Mouse (Mus musculus) gastrocnemius, postnatal 25 days (tissue): ENCODE measurements around the gene Hexb. TPM values are rescaled to one million over a fixed set of nuclear protein-coding genes. Genes with fewer than 3 reads are reported as not detected.

Source experiments
- DNase-seq: peaks from one replicate; pipeline ENCODE4 v3.0.0; 2022
- total RNA-seq, 2 experiments: library from RNA; stranded (reverse); gene quantifications; 1 replicate in 1 of 2; 2 replicates in 1 of 2; pipeline ENCODE4 v1.2.3; 2021

Hexb gene
- total RNA-seq, 2 experiments from 2014 or later, result 8.0 to 8.2 TPM

DNA sequence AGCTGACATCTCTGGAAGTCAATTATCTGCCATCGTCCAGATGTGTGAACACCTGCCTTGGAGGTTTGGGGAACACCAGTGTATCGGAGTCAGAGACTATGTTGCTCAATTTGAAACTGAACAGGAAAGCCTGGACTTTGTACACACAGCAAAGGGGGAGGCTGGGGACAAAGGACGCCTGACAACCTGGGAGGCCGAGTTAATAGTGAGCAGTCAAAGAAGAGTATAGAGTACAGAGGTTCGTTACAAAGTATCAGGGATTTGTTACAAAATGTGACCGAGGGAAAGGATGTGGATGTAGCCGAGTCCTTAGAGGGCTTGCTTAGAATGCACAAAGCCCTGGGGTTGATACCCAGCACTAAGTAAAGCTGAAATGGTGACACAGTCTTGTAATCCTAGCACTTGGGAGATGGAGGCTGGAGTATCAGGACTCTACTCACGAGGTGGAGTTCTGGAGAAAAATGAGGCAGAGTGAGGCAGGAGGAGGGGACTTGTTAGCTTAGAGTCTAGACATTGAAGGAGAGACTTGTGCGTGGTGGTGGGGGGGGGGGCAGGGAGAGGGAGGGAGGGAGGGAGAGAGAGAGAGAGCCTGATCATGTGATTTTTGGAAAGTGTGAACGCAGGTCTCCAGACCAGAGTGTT, 26.3 kb upstream of the Hexb start:
- no peak for DNase-seq

DNA sequence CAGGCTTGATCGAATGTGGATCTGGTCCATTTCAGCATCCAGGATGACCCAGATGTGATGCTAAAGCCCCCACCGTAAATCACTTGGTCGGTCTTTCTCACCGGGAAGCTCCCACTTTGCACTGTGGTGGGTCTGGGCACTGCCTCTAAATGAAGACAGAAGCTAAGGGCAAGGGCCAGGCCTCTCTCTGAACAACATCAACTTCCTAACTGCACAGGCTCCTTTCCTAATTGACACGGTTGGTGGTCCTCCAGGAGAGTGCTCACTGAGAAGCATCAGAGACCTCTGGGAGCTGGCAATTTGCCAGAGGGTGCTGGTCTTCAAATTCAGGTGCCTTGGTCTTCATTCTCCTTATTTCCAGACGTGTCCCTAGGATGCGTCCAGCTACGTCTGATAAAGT, 25.7 kb upstream of the Hexb start:
- DNase-seq, result no peak

DNA sequence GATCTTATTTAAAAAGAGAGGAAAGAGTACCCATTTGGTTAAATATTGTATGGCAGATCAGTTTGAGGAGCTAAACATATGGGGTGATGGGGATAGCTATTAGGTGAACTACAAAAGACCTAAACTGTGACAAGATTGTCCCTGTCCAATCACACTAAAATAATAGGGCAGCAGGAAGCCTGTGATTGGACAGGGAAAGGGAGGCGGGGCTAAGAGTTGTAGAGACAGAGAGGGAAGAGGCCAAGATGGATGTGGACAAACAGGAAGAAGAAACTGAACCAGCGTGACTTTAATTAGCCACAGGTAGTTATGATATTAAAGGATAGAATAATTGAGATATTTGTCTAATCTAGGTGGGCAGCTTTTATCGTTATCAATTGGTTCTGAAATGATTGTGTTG, 21.9 kb upstream of the Hexb start:
- DNase-seq, result no peak

DNA sequence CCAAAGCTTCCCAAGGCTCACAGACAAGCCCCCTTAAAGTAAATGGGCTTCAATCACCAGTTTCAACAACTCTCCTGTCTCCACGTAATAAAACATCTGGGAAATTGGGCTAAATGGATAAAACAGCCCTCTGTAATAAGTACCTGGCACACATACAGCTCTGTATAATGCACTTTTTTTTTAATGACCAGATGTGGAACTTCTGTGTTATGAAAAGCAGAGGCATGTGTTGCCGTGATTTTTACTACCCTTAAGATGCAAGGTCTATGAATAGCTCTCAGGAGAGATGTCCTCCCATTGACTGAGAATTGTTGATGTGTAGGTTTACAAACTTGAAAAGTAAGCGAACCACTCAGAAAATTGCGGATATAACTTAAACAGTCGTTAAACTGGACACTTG, 18.0 kb upstream of the Hexb start:
- no peak for DNase-seq

DNA sequence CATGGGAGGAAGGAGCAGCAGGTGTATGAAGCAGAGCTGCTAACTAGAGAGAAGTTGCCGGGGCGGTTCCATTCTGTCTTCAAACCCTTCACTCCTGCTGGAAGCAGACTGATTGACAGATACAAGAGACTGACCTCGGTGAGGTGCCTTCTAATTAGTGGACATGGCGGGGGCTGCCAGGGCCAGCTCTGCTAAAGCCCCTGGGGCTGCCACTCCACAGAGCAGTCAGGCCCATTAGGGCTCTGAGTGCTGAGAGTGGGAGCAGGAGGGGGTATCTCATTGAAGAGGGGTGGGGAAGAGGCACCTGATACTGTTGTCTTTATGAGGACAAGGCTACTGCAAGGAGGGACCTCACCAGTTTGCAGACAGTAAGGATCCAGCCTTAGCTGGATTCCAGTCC, 17.4 kb upstream of the Hexb start:
- DNase-seq, result no peak

DNA sequence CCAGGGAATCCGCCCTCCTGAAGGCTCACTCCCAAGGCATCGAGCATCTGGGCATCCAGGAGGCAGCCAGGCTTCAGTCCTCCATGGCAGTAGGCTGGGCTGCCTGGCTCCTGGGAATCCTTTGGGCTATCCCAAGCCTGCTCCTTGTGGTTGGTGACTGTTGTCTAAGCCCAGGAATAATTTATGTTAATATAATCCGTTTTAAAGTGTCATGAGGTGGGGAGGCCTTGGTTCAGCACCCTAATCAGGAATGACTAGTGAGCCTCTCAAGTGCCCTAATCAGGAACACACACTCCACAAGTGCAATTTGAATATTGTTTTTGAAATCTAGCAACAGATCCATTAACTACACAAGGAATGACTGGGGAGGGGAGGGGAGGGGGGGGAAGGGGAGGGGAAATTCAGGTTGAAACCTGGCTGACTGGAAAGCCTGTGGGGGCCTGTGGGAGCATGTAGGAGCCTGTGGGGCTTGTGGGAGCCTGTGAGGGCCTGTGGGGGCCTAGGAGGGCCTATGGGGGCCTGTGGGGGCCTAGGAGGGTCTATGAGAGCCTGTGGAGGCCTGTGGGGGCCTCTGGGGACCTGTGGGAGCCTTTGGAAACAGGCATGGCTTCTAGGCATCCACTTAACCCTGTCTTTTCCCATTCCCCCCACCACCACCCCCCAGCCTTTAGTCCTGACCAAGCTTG, 16.6 kb upstream of the Hexb start:
- DNase-seq, result no peak

DNA sequence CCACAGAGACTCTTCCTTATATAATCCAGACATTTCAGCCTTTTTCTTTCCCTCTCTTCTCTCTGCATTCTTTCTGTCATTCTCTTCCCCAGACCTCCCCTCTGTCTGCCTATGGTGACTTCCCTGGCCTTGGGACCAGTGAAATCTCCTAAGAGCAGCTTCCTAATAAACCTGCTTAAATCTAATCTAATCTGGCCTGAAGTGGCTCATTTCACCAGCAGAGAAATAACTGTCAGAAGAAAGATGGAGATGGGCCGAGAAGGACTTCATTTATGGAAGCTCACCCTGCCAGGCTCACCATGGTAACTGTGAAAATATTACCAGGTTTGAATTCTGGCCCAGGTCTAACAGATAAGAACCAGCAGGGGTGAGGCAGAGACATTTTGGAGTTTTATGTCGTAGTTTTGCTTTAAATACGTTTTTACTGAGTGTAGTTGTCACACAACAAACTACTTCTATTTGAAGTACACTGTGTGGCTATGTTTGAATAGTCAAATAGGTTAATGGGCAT, 10.4 kb upstream of the Hexb start:
- no peak for DNase-seq

DNA sequence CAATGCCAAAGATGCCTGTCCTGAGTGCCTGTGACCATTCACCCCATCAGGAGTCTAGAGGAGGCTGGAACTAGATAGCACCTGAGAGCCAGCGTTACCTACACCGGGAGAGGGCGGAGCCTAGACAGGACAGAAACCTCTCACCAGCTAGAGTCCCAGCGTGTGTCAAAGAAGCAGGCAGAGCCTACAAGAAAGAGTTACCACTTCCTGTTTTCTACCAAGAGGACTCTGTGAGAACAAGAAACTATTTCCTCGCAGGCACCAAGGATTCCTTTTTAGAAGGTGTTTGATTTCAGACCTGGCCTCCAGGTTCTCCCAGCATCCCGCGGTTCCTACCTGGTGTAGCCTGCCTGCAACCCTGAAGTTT, 9.9 kb upstream of the Hexb start:
- no peak for DNase-seq

DNA sequence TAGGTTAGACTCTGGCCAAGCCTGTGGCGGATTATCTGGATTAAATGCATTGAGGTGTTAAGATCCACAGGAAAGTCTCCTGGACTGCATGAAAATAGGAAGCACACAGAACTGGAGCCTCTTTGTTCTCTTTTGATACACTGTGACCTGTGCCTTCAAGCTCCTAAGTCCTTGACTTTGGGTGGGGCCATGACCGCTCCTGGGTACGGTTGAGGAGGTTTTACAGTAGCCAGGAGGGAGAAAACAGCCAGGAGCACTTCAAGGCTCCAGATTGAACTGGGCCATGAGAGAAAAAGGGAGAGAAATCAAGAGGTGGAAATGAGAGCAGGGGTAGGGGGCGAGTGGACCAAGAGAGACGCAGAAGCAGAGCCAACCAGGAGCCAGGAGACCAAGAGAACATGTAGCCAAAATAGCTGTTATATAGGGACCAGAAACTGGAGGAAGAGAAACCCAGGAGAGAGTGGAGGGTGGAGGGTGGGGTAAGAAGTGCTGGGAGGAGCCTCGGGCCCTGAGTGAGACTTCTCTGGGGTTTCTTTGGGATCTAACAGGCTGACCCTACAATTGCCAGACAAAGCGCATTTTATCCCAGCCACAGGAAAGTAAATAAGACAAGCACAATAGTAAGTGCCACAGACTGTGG, 9.4 kb upstream of the Hexb start:
- no peak for DNase-seq

DNA sequence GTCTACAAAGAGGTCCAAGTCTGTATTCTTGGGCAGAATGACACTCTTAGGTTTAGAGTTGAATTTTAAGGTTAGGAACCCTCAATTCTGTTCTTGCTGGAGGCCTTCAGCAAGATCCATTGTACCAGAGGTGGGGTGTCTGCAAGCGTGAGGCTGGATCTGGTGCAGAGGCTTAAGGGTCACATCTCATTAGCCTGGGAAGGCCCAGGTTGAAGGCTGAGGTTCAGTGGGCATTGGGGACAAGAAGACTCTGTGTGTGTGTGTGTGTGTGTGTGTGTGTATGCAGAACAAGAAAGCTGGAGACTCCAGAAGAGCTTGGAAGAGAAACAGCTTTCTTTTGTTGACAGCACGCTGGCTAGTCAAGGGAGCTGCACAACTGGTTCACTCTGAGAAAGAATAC, 7.9 kb upstream of the Hexb start:
- no peak for DNase-seq

DNA sequence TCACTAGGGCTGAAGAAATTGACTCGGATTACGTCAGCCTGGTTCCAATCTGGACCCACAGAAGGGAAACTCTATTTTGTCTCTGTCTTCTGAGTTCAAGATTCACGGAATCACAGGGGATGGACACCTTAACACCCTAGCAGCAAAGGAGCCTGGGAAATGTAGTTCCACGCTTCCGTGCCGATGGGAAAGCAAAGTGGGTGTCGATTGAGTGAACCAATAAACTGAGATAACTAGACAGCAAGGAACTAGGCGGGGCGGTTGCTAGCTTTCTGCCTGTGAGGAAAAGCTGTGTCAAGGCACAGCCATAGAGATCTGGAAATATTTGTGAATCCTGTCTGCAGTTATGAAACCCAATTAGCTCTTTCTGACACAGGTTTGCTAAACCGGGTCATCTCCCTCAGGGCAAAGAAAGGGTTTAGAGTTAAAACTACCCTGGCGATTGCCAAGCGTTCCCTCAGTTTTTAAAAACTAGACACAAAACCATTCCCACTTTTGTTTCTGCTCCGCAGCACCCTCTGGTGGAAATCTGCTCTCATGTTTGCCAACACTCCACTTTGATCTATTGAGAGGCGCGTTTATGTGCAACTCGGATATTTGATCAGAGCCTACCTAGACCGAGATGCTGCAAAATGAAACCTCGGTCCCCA, 7.0 kb upstream of the Hexb start:
- peak; percentile 83 for DNase-seq

DNA sequence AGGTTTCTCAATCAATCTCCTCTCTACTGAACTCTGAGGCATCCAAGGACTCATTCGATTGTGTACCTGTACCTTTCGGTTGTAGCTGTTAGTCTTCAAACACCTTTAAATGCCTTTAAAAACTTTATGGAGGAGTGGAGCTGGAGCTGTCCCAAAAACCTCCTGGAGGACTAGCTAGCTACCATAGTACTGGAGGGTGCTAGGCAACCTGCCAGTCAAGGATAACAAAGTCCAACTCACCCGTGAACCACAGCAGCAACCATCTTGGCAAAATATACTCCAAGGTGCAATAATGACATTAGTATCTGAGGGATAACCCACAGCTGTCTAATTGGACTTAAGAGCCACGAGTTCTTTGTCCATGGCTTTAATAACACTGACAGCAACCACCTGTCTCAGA, 3.7 kb upstream of the Hexb start:
- no peak for DNase-seq

DNA sequence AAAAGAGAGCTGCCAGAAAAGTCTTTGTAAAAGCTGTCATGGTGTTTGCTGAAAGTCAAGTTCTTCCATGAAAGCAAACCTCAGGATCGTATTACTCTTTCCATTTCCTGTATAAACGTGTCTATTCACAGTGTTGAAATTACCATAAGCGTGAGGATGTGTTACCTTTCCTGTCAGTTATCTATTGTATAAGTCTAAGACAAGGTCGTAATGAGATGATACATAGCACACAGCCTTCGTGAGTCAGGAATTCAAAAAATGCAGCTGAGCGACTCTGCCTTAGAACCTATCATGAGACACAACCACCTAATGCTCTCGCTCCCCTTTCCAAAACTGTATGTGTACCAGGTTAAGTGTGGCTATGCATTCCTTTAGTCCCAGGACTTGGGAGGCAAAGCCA, 2.9 kb upstream of the Hexb start:
- no peak for DNase-seq

DNA sequence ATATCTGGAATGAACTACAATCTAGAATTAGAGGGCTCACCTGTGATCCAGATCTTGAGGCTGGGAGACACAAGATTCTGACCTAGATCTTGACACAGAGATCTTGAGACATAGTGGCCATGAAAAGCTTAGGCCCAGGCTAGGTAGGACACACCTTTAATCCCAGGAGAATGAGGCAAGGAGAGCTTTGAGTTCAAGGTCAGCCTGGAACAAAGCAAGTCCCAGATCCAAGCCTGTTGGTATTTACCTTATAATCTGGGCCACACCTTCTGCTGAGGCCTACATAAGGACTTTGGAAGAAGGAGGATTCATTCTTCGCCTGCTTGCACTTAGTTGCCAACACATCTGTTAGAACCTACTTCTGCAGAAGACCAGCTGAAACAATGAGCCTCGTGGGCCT, 966 bp upstream of the Hexb start:
- DNase-seq, result no peak

DNA sequence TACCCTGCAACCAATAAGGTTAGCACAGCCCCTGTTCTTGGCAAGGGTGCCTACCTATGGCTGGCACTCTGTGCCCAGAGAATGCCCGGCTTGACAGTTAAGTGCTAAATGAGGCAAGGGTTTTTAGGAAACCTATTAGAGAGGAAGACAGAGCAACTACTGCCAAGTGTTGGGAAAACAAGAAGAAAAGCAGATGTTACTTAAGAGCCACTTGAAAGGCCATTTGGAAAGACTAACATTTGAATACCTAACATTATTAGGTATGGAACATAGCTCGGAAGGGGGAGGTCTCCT, 1.3 kb downstream of the Hexb start:
- no peak for DNase-seq

DNA sequence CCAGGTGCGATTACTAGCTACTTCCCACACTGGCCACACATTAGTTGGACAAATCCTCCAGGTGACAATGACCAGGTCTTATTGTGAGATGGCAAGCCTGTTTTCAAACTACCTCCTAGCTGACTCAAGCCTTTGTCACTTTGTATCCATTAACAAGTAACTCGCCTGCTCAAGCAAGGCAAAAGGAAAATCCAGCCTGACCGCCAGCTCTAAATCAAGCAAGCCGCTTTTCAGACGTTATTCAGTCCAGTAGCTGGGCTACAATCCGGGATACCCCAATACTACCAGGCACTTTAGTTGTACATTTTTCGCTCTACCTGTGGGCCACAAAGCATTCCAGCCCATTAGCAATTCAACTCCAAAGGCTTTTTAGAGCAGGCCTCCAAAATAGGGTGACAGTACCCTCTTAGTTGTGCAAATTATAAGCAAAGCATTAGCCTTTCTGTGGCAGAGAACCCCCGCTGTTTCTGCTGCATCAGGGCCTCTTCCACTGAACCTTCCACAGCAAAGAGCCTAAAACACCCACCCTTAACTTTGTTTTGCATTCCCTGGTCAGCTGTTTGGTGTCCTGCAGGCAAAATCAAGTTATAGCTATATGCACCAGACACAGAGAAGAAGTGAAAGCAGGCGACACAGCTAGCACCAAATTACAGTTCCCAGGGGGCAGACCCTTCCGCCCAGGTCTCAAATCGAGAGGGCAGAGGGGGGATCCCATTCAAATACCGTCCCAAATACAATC, 1.8 kb downstream of the Hexb start:
- no peak for DNase-seq

DNA sequence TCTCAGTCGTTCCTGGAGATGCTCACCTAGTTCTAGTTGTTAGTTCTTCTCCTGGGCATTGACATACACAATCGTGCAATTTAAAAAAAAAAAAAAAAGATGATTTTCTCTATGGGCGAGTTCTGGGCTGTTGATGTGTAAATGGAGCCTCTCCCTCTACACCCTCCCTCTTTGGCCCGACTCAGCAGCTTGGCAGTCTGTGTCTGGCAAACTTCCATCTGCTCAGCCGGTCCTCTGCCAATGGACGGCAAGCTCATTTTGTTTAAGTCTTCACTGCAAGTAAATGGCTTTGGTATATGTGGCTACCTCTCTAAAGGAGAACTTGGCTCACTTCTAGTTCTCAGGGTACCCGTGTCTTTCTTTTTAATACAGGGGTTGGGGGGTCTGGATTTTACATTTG, 4.7 kb downstream of the Hexb start:
- peak; percentile 59 for DNase-seq

DNA sequence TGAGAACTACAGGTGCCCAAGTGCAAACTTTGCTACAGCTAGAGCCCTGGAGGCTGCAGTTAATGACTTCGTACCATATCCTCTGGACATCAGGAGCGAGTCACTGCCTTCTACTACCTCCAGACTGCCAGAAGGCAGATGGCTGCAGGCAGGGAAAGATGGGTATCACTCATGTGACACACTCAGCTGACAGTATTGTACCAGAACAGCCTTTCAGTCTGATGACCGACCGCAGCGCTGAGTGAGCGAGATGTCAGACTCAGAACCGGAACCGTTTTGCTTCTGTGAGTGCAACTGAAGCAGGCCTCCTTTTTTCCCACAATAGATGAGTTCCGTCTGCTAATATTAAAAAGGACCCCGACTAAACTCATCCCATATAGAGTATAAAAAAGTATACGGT, 5.5 kb downstream of the Hexb start:
- no peak for DNase-seq

DNA sequence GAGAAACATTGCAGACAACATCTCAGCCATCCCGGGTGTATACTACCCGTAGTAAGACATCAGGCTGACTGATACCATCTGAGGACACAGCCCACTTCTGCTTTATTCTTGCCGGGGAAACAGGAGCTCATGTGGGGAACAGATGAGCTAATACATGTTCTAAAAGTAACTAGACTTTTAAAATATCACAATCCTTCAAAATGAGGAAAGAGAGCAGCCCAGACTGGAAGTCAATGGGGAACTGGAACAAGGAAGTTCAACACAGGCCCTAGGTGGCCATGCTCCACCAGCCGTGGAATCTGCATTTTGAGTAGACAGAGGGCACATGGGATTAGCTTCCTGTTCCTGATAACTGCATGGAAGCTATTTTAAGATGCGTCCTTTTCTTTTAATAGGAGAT, 10.5 kb downstream of the Hexb start:
- DNase-seq, result no peak

DNA sequence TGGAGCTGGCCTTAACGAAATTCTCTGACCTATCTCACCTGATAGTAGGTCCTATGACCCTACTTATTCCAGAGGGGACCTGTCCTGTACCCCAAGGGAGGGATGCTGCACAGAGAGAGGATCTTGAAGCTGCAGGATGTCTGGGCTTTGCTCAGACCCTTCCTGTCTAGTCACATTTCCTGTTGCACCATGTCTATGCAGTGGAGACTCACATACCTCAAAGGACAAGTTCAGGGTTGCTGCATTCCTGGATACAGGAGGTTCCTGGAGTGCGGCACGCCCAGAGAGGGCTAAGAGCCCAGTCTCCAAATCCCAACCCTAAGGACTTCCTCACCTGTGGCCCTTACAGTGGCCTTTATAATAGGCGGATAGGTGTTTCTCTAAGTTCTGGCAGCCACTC, 11.8 kb downstream of the Hexb start:
- no peak for DNase-seq

DNA sequence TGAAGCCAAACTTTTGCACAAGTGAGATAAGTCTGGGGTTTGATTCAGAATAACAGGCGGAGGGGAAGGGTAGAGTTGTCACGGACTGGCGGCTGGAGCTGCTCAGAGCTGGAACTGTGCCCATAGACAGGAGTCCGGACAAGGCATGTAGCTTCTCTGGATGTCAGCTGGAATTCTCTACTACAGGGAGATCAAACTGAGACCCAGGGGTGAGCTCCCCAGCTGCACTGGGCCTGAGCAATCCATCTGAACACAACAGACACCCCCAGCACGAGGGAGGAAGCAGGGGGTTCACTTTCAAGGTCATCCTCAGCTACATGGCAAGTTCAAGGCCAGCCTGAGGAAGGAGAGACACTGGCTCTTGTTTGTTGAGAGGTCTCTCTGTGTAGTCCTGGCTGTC, 13.5 kb downstream of the Hexb start:
- DNase-seq, result no peak

DNA sequence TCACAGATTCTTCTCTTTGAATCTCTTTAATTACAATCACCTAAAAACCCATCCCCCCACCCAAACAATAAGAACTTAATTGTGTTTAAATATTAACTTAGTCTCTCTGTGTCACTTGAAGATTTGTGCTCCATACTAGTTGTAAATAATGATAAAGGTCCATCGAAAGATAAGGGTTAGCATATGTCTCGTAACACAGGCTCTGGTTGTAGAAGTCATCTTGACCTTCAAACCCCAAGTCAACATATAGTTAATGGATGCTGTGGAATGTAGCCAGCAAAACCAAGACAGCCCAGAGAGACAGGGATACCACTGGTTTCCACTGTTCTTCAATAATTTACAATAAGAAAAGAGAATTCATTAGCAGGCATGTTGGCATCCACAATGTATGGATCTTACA, 14.0 kb downstream of the Hexb start:
- no peak for DNase-seq

DNA sequence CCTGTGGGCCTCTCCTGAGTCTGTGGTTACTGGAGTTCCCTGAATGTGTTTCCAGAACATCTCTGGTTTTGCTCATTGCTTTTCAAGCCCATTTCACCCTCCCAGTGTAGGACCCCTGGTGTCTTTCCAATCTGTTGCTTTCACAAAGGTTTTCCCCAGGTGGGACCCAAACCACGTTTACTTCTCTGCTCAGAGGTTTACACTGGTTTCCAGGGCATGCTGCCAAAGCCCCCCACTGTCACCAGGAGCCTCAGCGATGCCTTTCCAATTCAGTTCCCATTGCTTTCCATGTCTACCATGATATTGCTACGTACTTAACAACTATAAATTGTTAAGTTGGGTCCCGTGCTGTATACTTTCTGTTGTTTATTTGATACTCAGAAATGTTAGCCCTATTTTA, 15.3 kb downstream of the Hexb start:
- DNase-seq, result no peak
